Mouse (Mus musculus) thymus, postnatal 36 days (tissue): ENCODE data around the gene Ppp1r35.

Experiments
- DNase-seq, 2 experiments: peaks; one replicate each; pipeline ENCODE4 v3.0.0; 2022; ENCODE audit warnings: mixed read lengths in 2 of 2

The Ppp1r35 gene

DNA sequence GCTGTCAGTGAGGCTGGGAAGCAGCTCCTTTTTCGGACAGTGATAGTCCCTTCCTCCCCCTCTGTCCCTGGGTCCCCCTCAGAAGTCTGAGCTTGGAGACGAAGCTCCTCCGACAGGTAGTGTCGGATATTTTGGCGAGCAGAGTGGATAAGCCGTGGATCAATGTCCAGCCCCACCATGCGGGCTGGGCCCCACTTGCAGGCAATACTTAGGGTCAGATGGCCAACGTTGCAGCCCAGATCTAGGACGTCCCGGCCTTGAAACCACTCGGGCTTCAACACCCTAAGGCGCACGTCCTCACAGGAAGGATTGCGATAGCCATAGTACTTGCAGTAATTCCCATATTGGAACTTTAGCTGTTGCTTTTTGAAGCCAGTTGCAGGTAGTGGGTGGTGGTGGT lies 5.9 kb downstream of the Ppp1r35 start:
- peak in 1 of 2 experiments; percentile 40 for DNase-seq

DNA sequence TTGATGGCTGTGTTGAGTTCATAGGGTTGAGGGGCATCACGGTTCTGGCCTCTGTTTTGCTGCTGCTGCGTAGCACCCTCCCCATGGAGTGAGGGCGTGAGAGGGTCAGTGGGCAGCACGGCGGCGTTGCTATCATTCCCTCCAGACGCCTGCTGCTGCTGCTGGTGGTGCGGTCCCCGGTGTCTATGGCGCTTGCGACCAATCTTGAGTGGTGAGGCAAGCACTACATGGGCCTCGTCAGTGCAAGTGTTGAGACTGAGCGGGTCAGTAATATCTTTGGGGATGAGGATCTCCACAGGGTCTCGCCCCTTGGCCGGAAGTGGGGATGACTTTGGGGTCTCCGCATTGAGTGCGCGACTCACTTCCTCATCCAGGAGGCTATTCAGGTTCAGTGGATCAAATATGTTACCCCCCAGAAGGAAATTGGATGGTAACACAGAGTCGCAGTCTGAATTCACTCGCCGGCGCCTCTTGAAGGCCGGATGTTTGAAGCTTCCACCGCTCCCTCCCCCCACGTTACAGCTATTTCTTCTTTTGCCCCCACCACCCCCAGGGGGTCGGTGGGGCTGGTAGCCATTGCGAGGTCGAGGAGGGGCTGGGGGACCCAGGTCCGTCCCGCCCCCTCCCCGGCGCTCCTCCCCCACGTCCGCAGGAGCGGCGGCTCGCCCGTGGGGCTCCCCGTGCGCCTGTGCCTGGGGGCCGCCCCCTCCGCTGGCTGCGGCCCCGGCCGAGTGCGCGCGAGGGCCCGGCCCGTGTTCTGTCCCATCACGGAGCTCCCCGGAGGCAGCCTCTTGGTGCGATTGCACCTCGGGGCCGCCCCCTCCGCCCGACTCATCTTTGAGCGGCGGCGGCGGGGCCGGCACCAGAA lies 6.7 kb downstream of the Ppp1r35 start:
- peak in 1 of 2 experiments; percentile 80 for DNase-seq

DNA sequence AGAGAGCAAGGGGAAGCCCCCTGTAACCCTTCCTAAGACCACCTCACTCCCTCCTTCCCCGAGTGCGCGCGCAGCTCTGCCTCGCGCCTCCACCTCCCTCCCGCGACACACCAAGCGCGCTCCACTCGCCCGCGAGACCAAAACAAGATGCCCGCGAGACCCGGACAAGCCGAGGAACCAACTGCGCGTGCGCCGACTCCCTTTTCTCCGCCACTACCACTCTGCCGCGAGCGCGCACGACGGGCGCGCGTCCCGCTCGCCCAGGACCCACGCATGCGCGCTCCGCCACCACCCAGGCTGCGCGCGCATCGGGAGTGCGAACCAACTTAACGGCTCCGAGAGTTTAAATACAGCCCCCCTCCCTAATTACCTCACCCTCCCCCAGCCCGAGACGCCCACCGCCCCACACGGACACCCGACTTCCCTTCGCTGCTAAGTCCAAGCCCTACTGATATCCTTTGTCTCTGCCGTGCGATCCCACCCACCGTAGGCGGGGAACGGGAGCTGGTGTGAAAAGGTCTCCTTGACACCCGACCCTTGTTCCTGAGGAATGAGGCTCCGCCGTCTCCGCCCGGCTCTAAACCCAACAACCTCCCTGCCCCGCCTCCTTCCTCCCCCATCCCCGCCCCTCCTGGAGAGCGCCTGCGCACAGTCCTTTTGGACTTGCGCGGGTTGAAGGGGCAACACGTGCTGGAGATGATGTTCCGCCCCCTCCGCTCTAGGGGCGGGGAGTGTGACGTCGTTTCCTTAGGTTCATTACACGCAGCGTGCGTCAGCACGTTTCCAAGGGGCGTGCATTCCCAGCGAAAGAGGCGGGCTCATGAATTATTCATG lies 7.7 kb downstream of the Ppp1r35 start:
- peak; percentile 98 to 99 for DNase-seq

DNA sequence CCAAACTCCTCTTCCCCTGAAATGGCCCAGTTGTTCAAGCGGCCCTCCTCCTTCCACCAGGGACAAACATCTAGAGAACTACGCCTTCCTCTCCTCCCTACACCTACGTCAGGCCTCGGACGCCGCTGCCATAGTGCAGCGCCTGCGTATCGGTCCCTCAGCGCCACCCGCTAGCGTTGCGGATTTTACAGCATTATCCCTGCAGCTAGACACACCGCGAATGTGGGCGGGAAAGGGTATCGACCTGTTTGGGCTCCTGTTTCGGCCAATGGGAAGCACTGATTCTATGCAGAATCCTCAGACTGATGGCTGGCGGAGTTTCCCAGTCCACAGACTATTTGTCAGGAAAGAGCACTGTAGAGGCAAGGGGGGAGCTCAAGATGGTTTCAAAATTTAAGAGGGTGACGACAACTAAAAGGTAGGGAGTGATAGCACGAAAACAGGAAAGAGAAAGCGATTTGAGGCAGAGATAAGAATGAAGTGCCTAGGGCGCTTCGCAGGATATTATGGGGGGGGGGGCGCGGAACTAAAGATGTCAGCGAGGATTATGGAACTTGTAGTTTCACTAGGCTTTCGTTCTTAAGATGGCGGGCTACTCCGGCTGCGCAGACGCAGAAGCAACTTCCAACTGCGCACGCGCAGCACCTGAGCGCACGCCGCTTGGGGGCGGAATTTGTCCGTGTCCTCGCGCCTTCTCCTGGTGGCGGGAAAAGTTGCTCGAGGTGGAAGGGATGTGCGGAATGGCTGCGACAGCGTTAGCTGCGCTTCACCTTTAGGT lies 8.7 kb downstream of the Ppp1r35 start, which contains the start of the genes Mepce and Zcwpw1:
TSS of gene Mepce (minus strand) at position 505 of the 778 bp plus-strand sequence.
TSS of gene Zcwpw1 (plus strand) at position 648 of the 778 bp plus-strand sequence.
- DNase-seq: peak; percentile 95 to 97

DNA sequence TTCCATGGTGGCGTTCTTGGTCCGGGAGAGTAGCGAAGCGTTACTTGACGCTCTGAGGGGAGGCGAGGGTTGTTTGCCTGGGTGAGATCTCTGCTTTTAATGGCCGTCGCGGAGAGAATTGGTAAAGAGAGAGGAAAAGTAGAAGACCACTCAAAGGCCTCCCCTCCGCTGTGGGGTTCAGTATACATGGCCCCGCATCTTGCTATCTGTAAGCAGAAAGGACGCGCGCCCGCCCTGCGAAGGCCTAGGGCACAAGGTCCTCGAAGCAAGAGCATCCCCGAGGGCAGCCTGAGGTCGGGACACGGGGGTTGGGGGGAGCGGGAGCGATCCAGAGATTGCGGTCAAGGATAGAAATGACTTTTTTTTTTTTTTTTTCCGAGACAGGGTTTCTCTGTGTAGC lies 9.5 kb downstream of the Ppp1r35 start:
- DNase-seq: peak; percentile 20 to 62

DNA sequence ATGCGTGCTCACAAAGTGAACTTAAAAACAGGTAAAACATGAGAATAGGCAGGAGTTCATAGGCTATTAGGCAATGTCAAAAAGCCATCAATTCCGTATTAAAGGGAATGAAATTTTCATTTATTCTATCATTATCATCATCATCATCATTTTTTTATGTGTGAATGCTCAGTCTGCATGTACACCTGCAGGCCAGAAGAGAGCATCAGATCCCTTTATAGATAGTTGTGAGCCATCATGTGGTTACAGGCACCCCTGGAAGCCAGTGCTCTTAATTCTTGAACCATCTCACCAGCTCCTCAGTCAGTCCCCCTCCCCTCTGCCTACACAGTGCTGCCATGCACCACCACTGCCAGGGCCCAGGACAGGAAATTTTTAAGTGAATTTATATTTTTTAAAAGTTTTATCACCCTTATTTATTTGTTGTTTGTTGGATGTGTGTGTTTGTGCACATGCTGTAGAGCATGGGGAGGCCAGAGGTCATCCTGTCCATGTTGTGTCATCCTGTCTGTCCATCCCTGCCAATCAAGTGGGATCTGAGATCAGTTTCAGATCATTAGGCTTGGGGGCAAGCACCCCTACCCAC lies 10.4 kb downstream of the Ppp1r35 start:
- DNase-seq: no peak

DNA sequence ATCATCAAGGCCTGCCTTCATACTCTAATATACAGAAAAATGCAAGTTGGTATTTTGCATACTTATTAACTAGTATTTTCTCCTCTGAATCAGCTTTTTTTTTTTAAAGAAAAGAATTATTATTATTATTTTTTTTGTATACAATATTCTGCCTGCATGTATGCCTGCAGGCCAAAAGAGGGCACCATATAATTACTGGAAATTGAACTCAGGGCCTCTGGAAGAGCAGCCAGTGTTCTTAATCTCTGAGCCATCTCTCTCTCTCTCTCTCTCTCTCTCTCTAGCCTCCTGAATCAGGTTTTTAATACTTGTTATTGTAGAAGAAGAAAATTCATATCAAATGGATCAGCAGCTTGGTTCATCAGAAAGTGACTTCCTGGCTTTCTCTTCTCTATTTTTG lies 12.9 kb downstream of the Ppp1r35 start:
- DNase-seq: no peak

DNA sequence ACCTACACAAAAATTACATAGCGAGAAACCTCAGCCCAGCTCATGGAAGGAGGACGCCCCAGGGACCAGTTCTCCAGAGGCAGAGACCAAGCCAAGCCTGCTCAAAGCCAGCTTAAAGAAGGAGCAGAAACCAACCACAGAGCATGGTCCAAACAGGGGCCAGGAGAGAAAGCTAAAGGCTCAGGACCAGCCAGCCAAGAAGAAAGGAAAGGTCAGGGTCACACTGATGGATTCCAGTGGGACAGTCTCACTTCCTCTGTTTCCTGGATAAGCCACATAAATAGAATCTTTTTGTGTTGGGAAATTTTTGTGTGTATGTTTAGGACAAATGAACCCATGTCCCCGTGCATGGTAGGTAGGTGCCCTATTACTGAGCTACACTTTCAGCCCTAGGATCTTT lies 18.0 kb downstream of the Ppp1r35 start:
- DNase-seq: no peak

DNA sequence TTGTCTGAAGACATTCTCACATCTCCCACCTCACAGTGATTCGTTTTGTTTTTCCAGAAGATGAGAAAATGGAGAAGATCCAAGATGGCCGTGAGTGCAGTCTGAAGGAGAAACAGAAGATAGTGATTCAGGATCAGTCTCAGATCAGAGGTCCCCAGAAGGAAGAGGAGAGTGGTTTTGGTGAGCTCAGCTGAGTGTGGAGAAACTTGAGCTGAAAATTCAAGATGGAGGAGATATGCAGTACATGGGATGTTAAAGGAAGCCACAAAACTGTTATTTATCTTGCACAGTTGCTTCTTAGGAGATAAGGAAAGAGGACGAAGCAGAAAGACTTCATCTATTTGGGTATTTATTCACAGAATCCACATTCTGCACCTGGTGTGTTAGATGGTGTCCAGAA lies 22.3 kb downstream of the Ppp1r35 start:
- DNase-seq: no peak

DNA sequence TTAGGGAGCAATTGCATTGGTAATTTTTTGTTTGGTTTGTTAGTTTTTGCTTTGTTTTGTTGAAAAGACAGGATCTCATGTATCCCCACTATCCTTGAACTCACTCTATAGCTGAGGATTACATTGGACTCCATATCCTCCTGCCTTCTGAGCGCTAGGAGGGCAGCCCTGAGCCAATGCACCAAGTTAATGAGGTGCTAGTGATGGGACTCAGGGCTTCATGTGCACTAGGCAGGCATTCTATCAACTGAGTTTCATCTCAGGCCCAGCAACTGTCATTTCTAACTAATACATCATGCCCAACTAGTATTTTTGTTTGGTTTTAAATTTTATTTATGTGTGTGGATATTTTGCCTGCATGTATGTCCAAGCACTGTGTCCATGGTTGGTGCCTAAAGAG lies 27.5 kb downstream of the Ppp1r35 start:
- no peak for DNase-seq

DNA sequence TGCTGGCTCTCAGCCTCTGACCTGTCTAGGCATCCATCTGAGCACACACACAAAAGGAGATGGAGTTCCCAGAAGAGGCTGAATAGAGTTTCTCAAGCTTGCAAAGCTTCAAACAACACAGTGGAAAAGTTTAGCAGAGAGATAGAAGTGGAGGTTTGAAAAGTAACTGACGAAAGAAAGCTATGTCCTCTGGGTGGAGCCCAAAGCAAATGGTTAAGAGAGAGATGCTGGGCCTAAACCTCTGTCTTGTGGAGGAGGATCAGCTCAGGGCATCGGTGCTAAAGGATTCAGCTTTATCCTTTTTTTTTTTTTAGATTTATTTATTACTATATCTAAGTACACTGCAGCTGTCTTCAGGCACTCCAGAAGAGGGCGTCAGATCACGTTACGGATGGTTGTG lies 29.7 kb downstream of the Ppp1r35 start:
- DNase-seq: no peak

DNA sequence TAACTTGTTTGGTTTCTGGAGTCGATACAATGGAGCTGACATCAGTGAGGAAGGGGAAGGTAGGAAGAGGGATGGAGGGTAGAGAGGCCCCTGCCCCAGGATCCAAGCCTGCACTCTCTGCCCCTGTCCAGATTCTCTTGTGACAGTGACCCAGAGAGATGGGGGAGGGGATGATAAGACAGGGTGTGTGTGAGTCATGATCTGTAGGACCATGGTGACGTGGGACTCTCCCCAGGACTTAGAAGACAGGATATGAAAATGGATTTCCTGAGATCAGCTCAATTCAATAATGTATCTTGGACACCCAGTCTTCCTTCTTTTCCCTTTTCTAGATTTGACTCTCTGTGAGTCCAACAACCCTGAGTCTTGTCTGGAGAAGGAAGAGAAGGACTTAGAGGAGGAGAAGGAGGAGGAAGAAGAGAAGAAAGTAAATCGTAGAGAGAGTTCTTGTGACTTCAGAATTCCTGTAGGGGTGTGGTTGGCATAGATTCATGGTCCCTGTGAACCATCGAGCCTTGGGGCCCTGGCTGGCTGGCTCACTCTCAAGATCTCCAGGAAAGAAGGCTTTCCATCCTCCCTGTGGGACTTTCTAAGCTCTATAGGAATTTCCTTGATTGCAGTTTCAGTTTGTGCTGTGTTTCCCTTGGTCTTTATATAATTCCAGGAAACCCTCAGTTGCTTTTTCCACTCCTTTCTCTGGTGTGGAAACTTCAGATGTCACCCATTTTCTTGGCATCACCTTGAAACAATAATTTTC lies 39.0 kb downstream of the Ppp1r35 start:
- no peak for DNase-seq

DNA sequence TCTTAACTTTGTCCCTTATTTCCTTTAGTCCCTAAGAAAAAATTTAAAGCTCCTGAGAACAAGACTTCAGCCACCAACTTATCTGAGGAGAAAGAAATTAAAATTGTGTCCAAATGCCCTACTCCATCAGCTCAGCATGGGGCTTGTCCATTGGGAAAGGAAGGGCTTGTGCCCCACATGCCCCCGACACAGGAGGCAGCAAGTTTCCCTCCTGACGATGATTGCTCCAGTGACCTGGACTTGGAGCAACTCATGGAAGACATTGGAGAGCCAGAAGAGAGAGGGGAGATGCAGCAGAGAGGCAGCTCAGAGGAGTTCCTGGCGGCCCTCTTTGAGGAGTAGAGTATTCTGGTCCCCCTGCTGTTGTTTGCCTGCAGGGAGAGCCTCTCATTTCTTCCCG lies 43.5 kb downstream of the Ppp1r35 start:
- DNase-seq: no peak

DNA sequence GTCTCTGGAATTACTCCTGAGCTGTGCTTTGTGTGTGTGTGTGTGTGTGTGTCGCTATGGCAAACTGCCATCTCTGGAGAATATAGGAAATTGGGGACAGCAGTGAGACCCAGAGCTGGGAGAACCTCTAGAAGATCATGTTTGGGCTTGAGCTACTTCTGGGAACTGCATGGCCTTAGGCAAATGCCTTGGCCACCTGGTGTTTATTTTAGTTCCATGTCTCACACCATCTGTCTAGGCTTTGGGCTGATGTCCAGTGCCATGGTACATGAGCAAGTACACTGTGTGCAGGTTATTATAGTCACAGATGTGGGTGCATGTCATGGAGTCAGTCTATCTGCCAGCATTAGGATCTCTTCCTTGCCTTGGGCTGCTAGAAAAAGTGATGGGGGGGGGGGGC lies 44.0 kb downstream of the Ppp1r35 start:
- DNase-seq: no peak

DNA sequence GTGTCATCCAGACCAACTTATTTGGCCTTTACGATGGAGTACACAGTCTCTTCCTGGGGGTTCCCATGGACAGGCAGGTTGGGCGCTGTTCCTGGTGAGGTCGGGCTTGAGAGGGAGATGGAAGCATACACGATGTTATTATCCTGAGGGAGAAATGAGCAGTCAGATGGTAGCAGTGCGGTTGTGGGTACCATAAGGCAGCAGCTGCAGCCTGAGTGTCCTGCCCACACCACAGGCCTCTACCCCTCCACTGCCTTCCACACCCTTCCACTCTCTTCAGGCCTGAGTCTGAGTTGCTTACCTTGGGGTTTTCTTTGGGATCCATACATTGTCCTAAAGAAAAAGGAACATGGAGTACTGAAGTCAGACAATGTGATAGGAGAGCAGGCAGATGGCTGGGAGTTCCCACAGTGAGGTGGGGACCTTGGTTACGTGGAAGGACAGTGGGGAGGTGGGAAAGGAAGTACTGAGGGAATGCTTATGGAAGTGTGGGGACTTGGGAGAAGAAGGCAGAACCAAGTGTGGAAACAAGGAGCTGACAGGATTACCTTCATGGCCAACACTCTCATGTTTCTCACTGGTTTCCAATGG lies 44.9 kb downstream of the Ppp1r35 start:
- DNase-seq: no peak

DNA sequence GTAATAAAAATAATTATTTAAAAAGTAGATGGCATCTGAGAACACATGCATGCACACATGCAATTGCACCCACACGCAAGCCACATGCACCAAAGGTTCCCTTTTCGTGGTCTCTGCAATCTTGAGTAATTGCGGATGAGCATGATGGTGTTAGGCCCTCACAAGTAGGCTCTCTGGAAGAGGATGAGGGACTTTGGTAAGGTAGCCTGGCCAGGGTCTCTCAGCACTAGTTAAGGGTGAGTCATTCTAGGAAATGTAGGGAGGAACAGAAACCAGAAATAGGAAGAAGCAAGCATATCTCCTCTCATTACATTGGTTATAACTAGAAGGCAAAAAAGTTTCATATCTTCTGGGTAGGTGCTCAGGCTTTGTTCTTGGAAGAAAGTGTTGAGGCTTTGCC lies 46.4 kb downstream of the Ppp1r35 start:
- DNase-seq: no peak

DNA sequence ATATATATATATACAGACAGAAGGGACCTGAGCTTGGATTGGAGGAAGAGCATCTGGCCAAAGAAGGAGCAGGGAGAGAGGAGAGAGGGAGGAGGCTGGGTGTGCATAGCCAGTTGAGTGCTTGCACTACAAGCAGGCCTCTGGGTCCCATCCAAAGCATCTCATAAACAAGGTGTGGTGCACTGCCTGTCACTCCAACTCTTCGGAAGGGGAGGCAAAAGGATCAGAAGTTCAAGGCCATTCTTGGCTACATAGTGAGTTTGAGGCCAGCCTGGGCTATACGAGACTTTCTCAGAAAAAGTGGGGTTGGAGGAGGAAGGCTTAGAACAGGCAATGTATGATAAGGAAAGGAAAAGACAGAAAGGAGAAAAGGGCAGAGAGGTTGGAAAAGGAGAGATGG lies 47.3 kb downstream of the Ppp1r35 start:
- DNase-seq: no peak

DNA sequence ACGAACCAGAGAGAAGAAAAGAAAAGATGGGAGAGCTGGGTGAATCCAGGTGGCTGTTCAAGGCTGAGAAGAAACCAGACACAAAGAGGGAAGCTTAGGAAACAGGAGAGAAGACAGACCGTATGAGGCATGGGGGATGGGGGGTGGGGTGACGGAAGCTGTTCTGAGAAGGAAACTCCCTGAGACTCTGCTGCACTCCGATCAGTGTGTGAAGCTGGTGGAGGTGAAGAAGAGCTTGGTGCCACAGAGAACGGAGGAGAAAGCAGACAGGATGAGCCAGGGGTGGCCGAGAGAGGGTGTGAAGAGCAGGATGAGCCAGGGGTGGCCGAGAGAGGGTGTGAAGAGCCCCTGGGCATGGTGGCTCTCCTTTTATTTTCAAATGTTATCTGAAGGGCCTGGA lies 47.8 kb downstream of the Ppp1r35 start:
- no peak for DNase-seq

DNA sequence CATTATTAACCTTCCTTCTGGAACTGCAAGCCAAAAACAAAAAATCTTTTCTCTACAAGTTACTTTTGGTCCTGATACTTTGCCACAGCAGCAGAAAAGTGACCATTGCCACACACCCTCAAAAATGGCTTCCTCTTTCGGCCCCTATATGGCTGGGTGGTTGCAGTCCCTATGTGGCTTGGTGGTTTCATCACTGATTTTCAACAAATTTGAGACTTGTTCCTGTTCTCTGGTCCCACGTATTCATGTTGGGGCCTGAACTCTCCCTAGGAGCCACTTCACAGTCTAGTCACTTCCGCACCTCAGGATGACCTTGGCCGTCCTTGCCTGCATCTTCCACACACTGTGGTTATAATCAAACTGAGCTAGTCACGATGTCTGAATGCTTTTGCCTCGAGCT lies 50.0 kb downstream of the Ppp1r35 start:
- DNase-seq: no peak
